Mouse (Mus musculus) heart, embryonic 16.5 days (tissue): ENCODE data around the gene A730061H03Rik. TPM values are rescaled to one million over a fixed set of nuclear protein-coding genes. Genes with fewer than 3 reads are reported as not detected.

Source experiments
- ATAC-seq: fragments of 200-750 bp; cut with Nextera tagmentation; replicated peaks from 2 replicates; pipeline ENCODE4 v1.8.0; 2017; ENCODE audit warnings: moderate number of reproducible peaks; ENCODE audit not compliant: insufficient read depth, low FRiP score; ENCODE audit errors: extremely low read depth
- H3K27ac ChIP-seq: fragments of 300-500 bp; sonication (generic); 2 replicates; pipeline ENCODE4 v1.5.1; 2014; ENCODE audit warnings: mild to moderate bottlenecking, low read length, control low read depth, moderate library complexity
- H3K27me3 ChIP-seq: fragments of 300-500 bp; sonication (generic); 2 replicates; pipeline ENCODE4 v1.6.1; 2014; ENCODE audit warnings: low read length, mixed read lengths; ENCODE audit not compliant: control insufficient read depth, insufficient read depth
- H3K36me3 ChIP-seq: fragments of 300-500 bp; sonication (generic); 2 replicates; pipeline ENCODE4 v1.6.1; 2014; ENCODE audit not compliant: control insufficient read depth, insufficient read depth
- H3K4me1 ChIP-seq: fragments of 300-500 bp; sonication (generic); 2 replicates; pipeline ENCODE4 v1.6.1; 2014; ENCODE audit warnings: low read length, mixed read lengths; ENCODE audit not compliant: control insufficient read depth, insufficient read depth
- H3K4me2 ChIP-seq: fragments of 300-500 bp; sonication (generic); 2 replicates; pipeline ENCODE4 v1.6.1; 2014; ENCODE audit warnings: low read depth, mild to moderate bottlenecking, control low read depth, low read length
- H3K4me3 ChIP-seq: fragments of 300-500 bp; sonication (generic); 2 replicates; pipeline ENCODE4 v1.5.1; 2014; ENCODE audit warnings: mild to moderate bottlenecking, control low read depth, low read length
- H3K9ac ChIP-seq: fragments of 300-500 bp; sonication (generic); 2 replicates; pipeline ENCODE4 v1.6.1; 2014; ENCODE audit warnings: low read length, control low read depth
- H3K9me3 ChIP-seq: fragments of 300-500 bp; sonication (generic); replicated peaks from 2 replicates; pipeline ENCODE4 v1.6.1; 2016; ENCODE audit warnings: low read length; ENCODE audit not compliant: control insufficient read depth
- WGBS: fragments of 180-500 bp; shearing (Covaris S2); extraction: QIAGEN DNeasy Blood & Tissue Kit; methylation state at CpG from one replicate; pipeline ENCODE4 v1.1.7; 2014; 5-methylcytosine and 5-hydroxymethylcytosine counted together
- polyA plus RNA-seq: library from polyadenylated mRNA; unstranded; fragments of >200 nt; fragmentation: Nextera tagmentation; extraction: Ambion mirVana; gene quantifications from 2 replicates; pipeline ENCODE4 v1.2.1, GENCODE M21; 2015

A730061H03Rik gene
- polyA plus RNA-seq, 1 experiment from 2014 or later: 1.2 TPM

DNA sequence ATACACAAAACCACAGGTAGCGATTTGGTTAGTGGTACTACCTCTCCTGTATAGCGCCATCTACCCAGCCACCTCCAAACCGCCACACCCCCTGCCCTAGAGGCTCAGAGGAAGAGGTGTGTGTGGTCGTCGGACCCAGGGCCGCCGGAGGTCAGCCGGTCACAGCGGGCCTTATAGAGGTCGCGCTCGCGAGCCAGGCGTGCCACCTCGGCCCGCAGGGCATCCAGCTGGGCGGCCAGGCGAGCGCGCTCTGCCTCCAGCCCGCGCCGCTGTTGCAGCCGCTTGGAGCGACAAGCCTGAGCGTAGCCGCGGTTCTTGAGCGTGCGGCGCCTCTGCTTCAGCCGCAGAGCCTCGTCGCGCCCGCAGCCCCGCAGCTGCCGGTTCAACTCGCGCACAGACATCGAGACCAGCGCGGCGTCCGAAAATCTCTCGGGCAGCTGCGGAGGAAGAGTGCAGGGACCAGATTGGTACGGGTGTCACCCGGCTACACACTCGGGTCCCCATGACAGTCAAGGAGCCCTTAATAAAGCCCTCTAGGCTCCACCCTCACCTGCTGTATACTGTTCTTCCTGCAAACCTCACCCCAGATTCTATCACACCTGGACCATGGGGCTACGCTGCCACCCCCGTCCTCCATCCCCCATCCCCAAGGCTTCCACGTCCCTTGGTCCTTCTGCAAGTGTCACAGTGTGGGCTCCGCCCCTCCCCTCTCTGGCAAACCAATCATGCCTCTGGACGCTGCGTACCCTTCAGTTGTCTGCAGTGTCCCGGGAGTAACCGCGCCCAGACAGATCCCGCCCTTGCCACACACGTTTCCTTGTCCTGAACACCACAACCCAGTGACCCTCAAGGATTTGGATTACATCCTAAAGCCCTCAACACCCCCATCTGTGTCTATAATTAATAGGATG lies 39.5 kb downstream of the A730061H03Rik start:
- Histone ChIP-seq H3K27me3 (peaks cover 58% of the 10 kb centered on the region), H3K4me2 (peak overlapping the region; percentile 90), H3K36me3 (no peaks in the 10 kb centered on the region), H3K4me3 (peak overlapping the region; percentile 58), H3K4me1 (peaks cover 9% of the 10 kb centered on the region; the same call in 1 of the 2 replicates), H3K27ac (no peak overlapping the region), H3K9me3 (no peaks in the 10 kb centered on the region), H3K9ac (peak overlapping the region; percentile 70)
- under 1% methylated on average over 61 of the region's 61 CpGs for WGBS
- peak; percentile 39; the same call in 1 of the 2 replicates for ATAC-seq

DNA sequence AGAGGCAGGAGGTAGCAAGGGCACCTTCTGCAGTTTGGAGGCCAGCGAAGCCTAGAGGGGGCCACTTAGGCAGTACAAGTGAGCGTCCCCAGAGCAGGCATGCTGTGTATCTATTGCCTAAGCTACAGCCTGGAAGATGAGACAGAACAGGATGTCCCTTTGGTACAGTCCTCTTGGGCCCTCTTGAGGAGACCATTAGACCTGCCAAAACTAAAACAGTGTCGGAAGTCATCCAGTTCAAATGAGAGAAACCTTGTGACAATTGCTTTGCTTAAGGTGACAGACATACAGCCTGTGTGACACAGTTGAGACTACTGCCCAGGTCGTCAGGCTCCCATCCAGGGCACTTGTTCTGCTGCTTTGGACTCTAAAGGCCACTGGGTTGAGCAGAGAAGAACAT lies 40.6 kb downstream of the A730061H03Rik start:
- Histone ChIP-seq H3K4me3 (no peak overlapping the region), H3K27me3 (peaks cover 55% of the 10 kb centered on the region), H3K9ac (no peak overlapping the region), H3K9me3 (no peaks in the 10 kb centered on the region), H3K36me3 (no peaks in the 10 kb centered on the region), H3K27ac (no peak overlapping the region), H3K4me2 (no peak overlapping the region), H3K4me1 (peaks cover 8% of the 10 kb centered on the region; the same call in 1 of the 2 replicates)
- 63% methylated on average over 4 of the region's 4 CpGs for WGBS
- no peak for ATAC-seq

DNA sequence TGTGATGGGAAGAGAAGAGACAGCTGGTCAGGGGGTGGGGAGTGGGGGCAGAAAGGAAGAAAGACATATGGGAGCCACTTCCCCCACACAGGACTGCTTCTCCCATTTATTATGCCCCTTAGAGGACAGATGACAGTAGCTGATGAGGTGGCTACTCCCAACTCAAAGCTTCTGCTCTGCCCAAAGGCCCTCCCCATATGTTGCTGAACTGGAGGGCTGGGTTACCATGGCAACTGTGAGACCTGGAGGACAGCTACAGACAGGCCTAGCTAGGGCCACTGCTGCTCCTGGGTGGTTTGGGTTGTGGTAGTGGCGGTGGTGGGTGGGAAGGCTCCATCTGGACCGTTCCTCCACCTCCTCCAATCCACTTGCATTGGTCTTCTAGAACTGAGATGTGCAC lies 41.3 kb downstream of the A730061H03Rik start:
- Histone ChIP-seq H3K27me3 (peaks cover 55% of the 10 kb centered on the region), H3K9me3 (no peaks in the 10 kb centered on the region), H3K36me3 (no peaks in the 10 kb centered on the region), H3K27ac (no peak overlapping the region), H3K9ac (no peak overlapping the region), H3K4me1 (peaks cover 8% of the 10 kb centered on the region; the same call in 1 of the 2 replicates), H3K4me2 (no peak overlapping the region), H3K4me3 (no peak overlapping the region)
- 57% methylated on average over 2 of the region's 2 CpGs for WGBS
- no peak for ATAC-seq

DNA sequence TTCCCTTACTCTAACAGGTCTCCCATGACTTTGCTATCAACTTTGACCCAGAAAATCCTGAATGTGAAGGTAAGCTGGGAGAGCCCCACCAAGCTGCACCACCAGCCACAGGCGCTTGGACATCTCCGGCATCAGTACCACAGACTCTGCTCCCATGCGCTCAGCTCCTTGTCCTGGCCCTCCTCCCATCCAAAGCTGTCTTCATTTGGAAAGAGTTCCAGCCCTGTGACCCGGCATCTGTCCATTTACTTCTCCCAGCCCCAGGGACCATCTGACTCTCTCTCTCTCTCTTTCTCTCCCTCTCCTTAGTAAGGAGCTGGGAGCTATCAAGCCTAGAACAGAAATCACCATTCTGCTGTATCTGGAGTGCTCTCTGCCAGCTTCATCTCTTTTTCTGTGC lies 44.4 kb downstream of the A730061H03Rik start:
- Histone ChIP-seq H3K4me1 (peaks cover 7% of the 10 kb centered on the region), H3K36me3 (no peaks in the 10 kb centered on the region), H3K4me3 (no peak overlapping the region), H3K27me3 (peaks cover 44% of the 10 kb centered on the region), H3K27ac (no peak overlapping the region), H3K9ac (no peak overlapping the region), H3K4me2 (no peak overlapping the region), H3K9me3 (no peaks in the 10 kb centered on the region)
- ATAC-seq: no peak
- 75% methylated on average over 4 of the region's 4 CpGs for WGBS

DNA sequence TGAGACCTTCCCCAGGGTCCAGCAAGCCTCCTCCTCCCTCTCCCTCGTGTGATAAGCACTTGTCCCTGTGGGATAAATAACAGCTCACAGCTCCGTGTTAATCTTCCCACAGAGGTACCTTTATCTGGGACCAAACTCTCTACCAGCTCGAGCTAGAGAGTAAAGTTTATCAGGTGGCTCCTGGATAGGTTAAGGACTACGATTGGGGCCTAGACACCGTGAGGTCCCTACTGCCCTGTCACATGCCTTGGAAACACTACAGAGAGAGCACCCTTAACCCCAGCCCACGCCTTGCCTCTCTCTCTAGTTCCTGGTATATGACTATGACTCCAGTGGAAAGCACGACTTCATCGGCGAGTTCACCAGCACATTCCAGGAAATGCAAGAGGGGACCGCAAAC lies 46.3 kb downstream of the A730061H03Rik start:
- Histone ChIP-seq H3K27me3 (peaks cover 33% of the 10 kb centered on the region), H3K4me2 (no peak overlapping the region), H3K27ac (no peak overlapping the region), H3K4me3 (no peak overlapping the region), H3K9ac (no peak overlapping the region), H3K9me3 (no peaks in the 10 kb centered on the region), H3K4me1 (peaks cover 6% of the 10 kb centered on the region), H3K36me3 (no peaks in the 10 kb centered on the region)
- no peak for ATAC-seq
- WGBS: 36% methylated on average over 10 of the region's 10 CpGs

- no peaks in the 10 kb centered on the region for H3K36me3 ChIP-seq
- H3K27me3 ChIP-seq: peaks cover 23% of the 10 kb centered on the region
- H3K27ac ChIP-seq: no peak overlapping the region
- H3K4me2 ChIP-seq: peak overlapping the region; percentile 1; the same call in 1 of the 2 replicates
- no peak for ATAC-seq
- no peak overlapping the region for H3K9ac ChIP-seq
- 45% methylated on average over 7 of the region's 7 CpGs for WGBS
- no peaks in the 10 kb centered on the region for H3K9me3 ChIP-seq
- H3K4me3 ChIP-seq: no peak overlapping the region
- H3K4me1 ChIP-seq: peaks cover 6% of the 10 kb centered on the region
Measured at GRCm38 (mm10) chr14:55511037-55511436, 49.2 kb downstream of the A730061H03Rik start.

GRCm38 (mm10) chr14:55510125-55510731 lies 50.0 kb downstream of the A730061H03Rik start, which contains the start of gene Cpne6:
Cpne6 (plus strand) TSS chr14:55510445.
- ATAC-seq: no peak
- peaks cover 6% of the 10 kb centered on the region for H3K4me1 ChIP-seq
- no peak within 1 kb of the TSS for H3K27ac ChIP-seq
- no peaks in the 10 kb centered on the region for H3K9me3 ChIP-seq
- 54% methylated on average over 22 of the region's 22 CpGs for WGBS
- H3K4me3 ChIP-seq: no peak within 1 kb of the TSS
- no peak within 1 kb of the TSS for H3K9ac ChIP-seq
- peaks cover 20% of the 10 kb centered on the region for H3K27me3 ChIP-seq
- H3K36me3 ChIP-seq: no peaks in the 10 kb centered on the region
- peak within 1 kb of the TSS; percentile 1; the same call in 1 of the 2 replicates for H3K4me2 ChIP-seq
